Mouse (Mus musculus) ES-Bruce4 (cell line): ENCODE data around the gene Cass4. TPM values are rescaled to one million over a fixed set of nuclear protein-coding genes. Genes with fewer than 3 reads are reported as not detected.

Source experiments
- H3K27ac ChIP-seq: 2 replicates; pipeline ENCODE4 v1.5.1; 2012; ENCODE audit warnings: low read length, inconsistent platforms; ENCODE audit not compliant: insufficient read depth
- H3K27me3 ChIP-seq: 2 replicates; pipeline ENCODE4 v1.6.1; 2012; ENCODE audit warnings: mild to moderate bottlenecking, low read length, inconsistent platforms; ENCODE audit not compliant: control insufficient read depth, poor library complexity, insufficient read depth, severe bottlenecking
- H3K36me3 ChIP-seq: 2 replicates; pipeline ENCODE4 v1.6.1; 2012; ENCODE audit warnings: inconsistent platforms, mild to moderate bottlenecking, low read length, moderate library complexity; ENCODE audit not compliant: control insufficient read depth, poor library complexity, insufficient read depth, severe bottlenecking
- H3K4me1 ChIP-seq: one replicate; pipeline ENCODE4 v1.8.1; 2011; ENCODE audit warnings: low read length; ENCODE audit not compliant: control insufficient read depth, insufficient read depth
- H3K4me3 ChIP-seq: 2 replicates; pipeline ENCODE4 v1.5.1; 2011; ENCODE audit warnings: low read depth, mild to moderate bottlenecking, low read length
- H3K9ac ChIP-seq: 2 replicates; pipeline ENCODE4 v1.6.1; 2012; ENCODE audit warnings: low read depth, mild to moderate bottlenecking, inconsistent platforms; ENCODE audit not compliant: poor library complexity, severe bottlenecking
- H3K9me3 ChIP-seq: replicated peaks from 2 replicates; pipeline ENCODE4 v1.6.1; 2012; ENCODE audit warnings: mild to moderate bottlenecking, low read length, inconsistent platforms; ENCODE audit not compliant: control insufficient read depth, poor library complexity, insufficient read depth, severe bottlenecking
- CTCF ChIP-seq: IDR thresholded peaks from one replicate; pipeline ENCODE4 v1.8.1; 2011; ENCODE audit warnings: low read depth, low read length
- EP300 ChIP-seq: IDR thresholded peaks from 2 replicates; pipeline ENCODE4 v1.6.1; 2011; ENCODE audit warnings: low read depth, low read length; ENCODE audit not compliant: insufficient read depth
- POLR2A ChIP-seq: IDR thresholded peaks from one replicate; pipeline ENCODE4 v1.8.1; 2011; ENCODE audit warnings: low read length; ENCODE audit not compliant: insufficient read depth
- polyA plus RNA-seq: library from polyadenylated mRNA; stranded (reverse); fragments of >200 nt; gene quantifications from 2 replicates; pipeline ENCODE4 v1.2.4, GENCODE M21; 2011; ENCODE audit warnings: low read depth; ENCODE audit not compliant: missing spikeins, insufficient read depth, insufficient read length

Cass4 gene
- polyA plus RNA-seq: 0.37 and 0.52 TPM in 2 replicates

- H3K27ac ChIP-seq: no peak within 1 kb of the TSS
- no peaks in the 10 kb centered on the region for H3K27me3 ChIP-seq
- no peak within 1 kb of the TSS for H3K9ac ChIP-seq
- peaks cover 1% of the 10 kb centered on the region for H3K4me1 ChIP-seq
- peak within 1 kb of the TSS; percentile 34 for H3K4me3 ChIP-seq
- no peaks in the 10 kb centered on the region for H3K36me3 ChIP-seq
- no peaks in the 10 kb centered on the region for H3K9me3 ChIP-seq
- TF ChIP-seq EP300: peak; percentile 60; the same call in 1 of the 2 replicates
- no peak for TF ChIP-seq CTCF
Measured at GRCm38 (mm10) chr2:172393391-172394051, at the start of gene Cass4. Cass4 (plus strand) TSS chr2:172393794.

DNA sequence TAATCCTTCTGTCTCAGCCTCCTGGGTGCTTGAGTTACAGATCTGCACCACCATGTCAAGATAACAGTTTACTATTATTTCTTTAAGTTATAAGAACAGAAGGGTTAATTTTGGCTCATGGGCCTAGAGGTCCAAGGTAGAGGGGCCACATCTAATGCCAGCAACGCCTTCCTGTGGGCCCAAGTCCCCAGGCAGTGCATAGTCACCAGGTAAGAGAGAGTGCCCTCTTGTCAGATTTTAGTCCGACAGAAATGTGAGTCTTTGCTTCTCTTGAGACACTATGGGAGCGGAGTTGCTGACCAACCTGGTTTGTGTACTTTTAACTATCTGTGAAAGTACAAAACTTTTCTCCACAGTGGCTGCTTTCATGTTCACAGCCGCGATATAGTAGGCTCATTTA, 48.9 kb upstream of the Cass4 start:
- Histone ChIP-seq H3K4me3 (no peak overlapping the region), H3K27ac (no peak overlapping the region), H3K9me3 (no peaks in the 10 kb centered on the region), H3K36me3 (no peaks in the 10 kb centered on the region), H3K4me1 (peaks cover 3% of the 10 kb centered on the region), H3K27me3 (no peaks in the 10 kb centered on the region), H3K9ac (no peak overlapping the region)
- TF ChIP-seq POLR2A (no peak), EP300 (no peak), CTCF (no peak)

GRCm38 (mm10) chr2:172345258-172345738, 48.3 kb upstream of the Cass4 start, which contains the start of gene Fam210b:
Fam210b (plus strand) TSS chr2:172345565.
- Histone ChIP-seq H3K4me3 (peak within 1 kb of the TSS; percentile 82), H3K27me3 (no peaks in the 10 kb centered on the region), H3K36me3 (no peaks in the 10 kb centered on the region), H3K27ac (no peak within 1 kb of the TSS), H3K4me1 (peaks cover 3% of the 10 kb centered on the region), H3K9ac (peak within 1 kb of the TSS; percentile 67), H3K9me3 (no peaks in the 10 kb centered on the region)
- no peak for TF ChIP-seq CTCF
- TF ChIP-seq POLR2A: peak; percentile 13

- H3K9me3 ChIP-seq: no peaks in the 10 kb centered on the region
- no peak overlapping the region for H3K27ac ChIP-seq
- TF ChIP-seq EP300: no peak
- TF ChIP-seq POLR2A: no peak
- no peak for TF ChIP-seq CTCF
- peak overlapping the region; percentile 67 for H3K9ac ChIP-seq
- peaks cover 3% of the 10 kb centered on the region for H3K4me1 ChIP-seq
- H3K27me3 ChIP-seq: no peaks in the 10 kb centered on the region
- H3K36me3 ChIP-seq: no peaks in the 10 kb centered on the region
- peak overlapping the region; percentile 82 for H3K4me3 ChIP-seq
Measured at GRCm38 (mm10) chr2:172346034-172346929, 47.3 kb upstream of the Cass4 start.

- H3K27me3 ChIP-seq: no peaks in the 10 kb centered on the region
- no peaks in the 10 kb centered on the region for H3K36me3 ChIP-seq
- TF ChIP-seq EP300: no peak
- no peak for TF ChIP-seq POLR2A
- TF ChIP-seq CTCF: no peak
- no peak overlapping the region for H3K4me3 ChIP-seq
- H3K4me1 ChIP-seq: peaks cover 3% of the 10 kb centered on the region
- H3K9me3 ChIP-seq: no peaks in the 10 kb centered on the region
- no peak overlapping the region for H3K9ac ChIP-seq
- no peak overlapping the region for H3K27ac ChIP-seq
Measured at GRCm38 (mm10) chr2:172346933-172347611, 46.5 kb upstream of the Cass4 start.
